Mouse (Mus musculus) E14TG2a.4 (cell line): ENCODE results near the gene Tnfrsf1a.
A peak's percentile ranks its signal among the peaks of the same experiment; 100 is the strongest.

Experiments
- CTCF ChIP-seq: conservative IDR thresholded peaks from 2 replicates; pipeline ENCODE4 v1.5.1; 2014; ENCODE audit warnings: low read length
- NANOG ChIP-seq: IDR thresholded peaks from 2 replicates; pipeline ENCODE4 v1.6.1; 2014; ENCODE audit warnings: borderline replicate concordance, low read length, mixed read lengths

GRCm38 (mm10) chr6:125328243-125328642, 20.9 kb upstream of the Tnfrsf1a start:
- TF ChIP-seq CTCF = peak; percentile 55
- no peak for TF ChIP-seq NANOG
